ENCODE assay signal across 9 mouse cellular contexts in genomic region chr12:74014739-74015270, GRCm38 (mm10). TPM values are rescaled to one million over a fixed set of nuclear protein-coding genes. Genes with fewer than 3 reads are reported as not detected.
DNase-seq lines count a peak whose midpoint lies in the region; ATAC-seq lines count a peak whose summit lies in the region.
"Had no signal": no experiment of that assay in that cellular context is flagged by ENCODE, and none has a peak within 500 bp of the region (broad histone marks: within the 10 kb centered on the region; RNA-seq: fewer than 3 reads in every experiment).

No protein-coding gene starts in this region.

- no peak overlapping the region for H3K4me3 ChIP-seq in forebrain, embryonic 15.5 days
- H3K4me3 ChIP-seq: neural tube, embryonic 12.5 days had no signal

- ATAC-seq in forebrain, embryonic 15.5 days (replicated peaks) = no peak

- no peaks in the 10 kb centered on the region for H3K9me3 ChIP-seq in forebrain, embryonic 15.5 days
- H3K9me3 ChIP-seq: neural tube, embryonic 12.5 days had no signal

- H3K4me1 ChIP-seq in forebrain, embryonic 15.5 days = peaks cover 4% of the 10 kb centered on the region
- H3K4me1 ChIP-seq: neural tube, embryonic 12.5 days had no signal

- 65% methylated on average over 7 of the region's 7 CpGs for WGBS in forebrain, embryonic 15.5 days

- H3K9ac ChIP-seq in forebrain, embryonic 15.5 days (replicated peaks) = no peak overlapping the region
- H3K9ac ChIP-seq: neural tube, embryonic 12.5 days had no signal

- no peak overlapping the region for H3K4me2 ChIP-seq in forebrain, embryonic 15.5 days (replicated peaks)
- H3K4me2 ChIP-seq: neural tube, embryonic 12.5 days had no signal

- H3K36me3 ChIP-seq in forebrain, embryonic 15.5 days = no peaks in the 10 kb centered on the region
- H3K36me3 ChIP-seq: neural tube, embryonic 12.5 days had no signal

- no peaks in the 10 kb centered on the region for H3K27me3 ChIP-seq in forebrain, embryonic 15.5 days
- H3K27me3 ChIP-seq: neural tube, embryonic 12.5 days had no signal

- peak; percentile 90 for DNase-seq in heart, adult 11 months
- no peak for DNase-seq in heart, postnatal 25 days (ENCODE audit: low spot score)
- DNase-seq in urinary bladder, adult 18-20 months (ENCODE audit: low spot score in 2 of 2) = peak; percentile 5 to 18
- DNase-seq in urinary bladder, adult 2 months (ENCODE audit: low spot score) = no peak
- peak; percentile 26 to 65 for DNase-seq in cerebellum, postnatal 25 days
- DNase-seq in lung, postnatal 36 days = peak; percentile 39
- no peak for DNase-seq in yolk sac, embryonic 10.5 days (ENCODE audit: low spot score)

- intact Hi-C loops in heart, postnatal 25 days (cut with DNase I) = loop anchor here (5.0 kb wide), 2 partner anchors 277 to 453 kb away; no protein-coding TSS in a partner anchor

- no peak overlapping the region for H3K27ac ChIP-seq in forebrain, embryonic 15.5 days (replicated peaks)
- H3K27ac ChIP-seq: neural tube, embryonic 12.5 days had no signal

RNA-seq across cellular contexts. Expression of gene Syt16, which starts 17.3 kb away (rescaled TPM):
- total RNA-seq in heart, postnatal 25 days (2021) = not detected
- 13.8 and 16.9 TPM in 2 replicates for polyA plus RNA-seq in urinary bladder, adult 2 months (2012; rRNA removed)
- 55.0 and 66.8 TPM in 2 replicates for polyA plus RNA-seq in forebrain, embryonic 15.5 days (2015; fragmentation: Nextera tagmentation; extraction: Ambion mirVana)

RNA-seq across cellular contexts. Expression of gene Snapc1, which starts 50.5 kb away (rescaled TPM):
- total RNA-seq in heart, postnatal 25 days (2021) = 10 to 100 TPM in 1 of 2 experiments, 1 to 10 TPM in 1; 9.9 to 11.4 TPM
- polyA plus RNA-seq in urinary bladder, adult 2 months (2012; rRNA removed) = 15.3 and 18.1 TPM in 2 replicates
- polyA plus RNA-seq in forebrain, embryonic 15.5 days (2015; fragmentation: Nextera tagmentation; extraction: Ambion mirVana) = 40.4 and 41.6 TPM in 2 replicates

Comparison
In these comparisons a context has a peak if more than half of its experiments do, and no peak if none do; other contexts are left out.
1. DNase-seq: peak in heart, adult 11 months (single experiment), urinary bladder, adult 18-20 months (2 of 2), cerebellum, postnatal 25 days (2 of 2) and lung, postnatal 36 days (single experiment); none in heart, postnatal 25 days (single experiment), urinary bladder, adult 2 months (single experiment) and yolk sac, embryonic 10.5 days (single experiment).